Mouse (Mus musculus) G1E-ER4 (cell line): Measurements from ENCODE around the gene Kctd13. TPM values are rescaled to one million over a fixed set of nuclear protein-coding genes. Genes with fewer than 3 reads are reported as not detected.

Experiments
- GATA1 ChIP-seq: IDR thresholded peaks from one replicate; pipeline ENCODE4 v1.8.0; 2012; ENCODE audit warnings: low read length, inconsistent platforms
- polyA plus RNA-seq: library from polyadenylated mRNA; stranded (reverse); fragments of >175 nt; gene quantifications from 2 replicates; pipeline ENCODE4 v1.2.3, GENCODE M21; 2012

Kctd13 gene
- polyA plus RNA-seq, 1 experiment = 38.3 TPM

GRCm38 (mm10) chr7:126963548-126964286 lies 35.0 kb downstream of the Kctd13 start:
- no peak for TF ChIP-seq GATA1

- no peak for TF ChIP-seq GATA1
These were observed 36.9 kb downstream of the Kctd13 start for GRCm38 (mm10) chr7:126965568-126965967.

DNA sequence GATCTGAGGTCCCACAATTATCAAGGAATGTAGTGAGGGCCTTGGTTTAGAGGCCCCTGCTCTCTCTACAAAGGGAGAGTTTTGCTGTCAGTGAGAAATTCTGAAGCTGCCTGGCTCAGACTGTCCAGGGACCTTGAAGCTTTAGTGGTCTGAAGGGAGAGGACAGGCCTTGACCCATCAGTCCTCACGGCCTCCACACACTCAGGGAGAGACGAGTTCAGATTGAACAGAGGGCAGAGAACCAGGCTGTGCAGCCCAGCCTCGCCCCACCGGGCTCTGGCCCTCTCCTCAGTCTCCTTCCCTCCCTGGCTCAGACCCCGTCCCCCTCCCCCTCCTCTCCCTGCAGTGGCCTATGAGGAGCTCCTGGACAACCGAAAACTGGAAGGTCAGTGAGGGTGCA lies 38.7 kb downstream of the Kctd13 start:
- no peak for TF ChIP-seq GATA1

DNA sequence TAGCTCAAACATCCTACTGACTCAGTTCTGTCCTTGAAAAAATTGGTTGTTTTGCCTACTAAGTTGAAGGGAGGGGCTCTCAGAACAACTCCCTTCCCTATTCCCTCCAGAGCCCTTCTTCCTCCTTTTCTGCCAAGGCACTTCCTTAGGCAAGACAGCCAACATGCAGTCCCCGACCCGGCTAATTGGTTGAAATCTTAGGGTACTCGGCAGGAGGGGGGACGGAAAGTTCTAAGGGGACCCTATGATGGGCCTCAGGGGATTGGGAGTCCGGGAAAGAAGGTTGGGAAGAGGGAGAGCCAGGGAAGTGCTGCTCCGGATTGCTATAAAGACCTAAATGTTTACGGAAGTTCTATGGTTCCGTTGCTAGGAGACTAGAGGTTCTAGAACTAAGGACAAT lies 46.8 kb downstream of the Kctd13 start:
- no peak for TF ChIP-seq GATA1

DNA sequence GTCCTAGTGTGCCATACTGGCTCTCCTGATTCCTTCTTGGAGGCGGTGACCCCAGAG lies 47.0 kb downstream of the Kctd13 start, which contains the start of gene Cdipt:
Cdipt (plus strand) TSS at position 22 of the 57 bp plus-strand sequence.
- TF ChIP-seq GATA1 = no peak

GRCm38 (mm10) chr7:126975950-126976866 lies 47.5 kb downstream of the Kctd13 start, which contains the start of gene Cdiptos:
Cdiptos (minus strand) TSS chr7:126976098.
- no peak for TF ChIP-seq GATA1

GRCm38 (mm10) chr7:126976878-126977459 lies 48.3 kb downstream of the Kctd13 start:
- no peak for TF ChIP-seq GATA1

GRCm38 (mm10) chr7:126978841-126979240 lies 50.2 kb downstream of the Kctd13 start:
- TF ChIP-seq GATA1 = no peak

DNA sequence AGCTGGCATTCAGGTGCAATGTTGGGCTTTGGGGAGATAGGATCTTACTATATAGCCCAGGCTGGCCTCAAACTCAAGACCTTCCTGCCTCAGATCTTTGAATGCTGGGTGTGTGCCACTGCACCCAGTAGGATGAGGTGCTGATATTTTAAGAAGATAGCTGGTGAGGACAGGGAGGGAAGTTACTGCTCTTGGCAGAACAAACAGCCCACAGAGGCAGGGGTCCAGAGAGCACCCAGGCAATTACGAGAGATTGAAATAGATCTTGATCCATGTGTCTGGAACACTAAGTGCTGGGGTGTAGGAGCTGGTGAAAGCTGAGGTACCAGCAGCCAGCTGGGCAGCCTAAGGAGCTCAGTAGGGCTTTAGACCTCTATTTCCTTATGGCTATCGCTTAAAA lies 52.9 kb downstream of the Kctd13 start:
- TF ChIP-seq GATA1 = no peak

DNA sequence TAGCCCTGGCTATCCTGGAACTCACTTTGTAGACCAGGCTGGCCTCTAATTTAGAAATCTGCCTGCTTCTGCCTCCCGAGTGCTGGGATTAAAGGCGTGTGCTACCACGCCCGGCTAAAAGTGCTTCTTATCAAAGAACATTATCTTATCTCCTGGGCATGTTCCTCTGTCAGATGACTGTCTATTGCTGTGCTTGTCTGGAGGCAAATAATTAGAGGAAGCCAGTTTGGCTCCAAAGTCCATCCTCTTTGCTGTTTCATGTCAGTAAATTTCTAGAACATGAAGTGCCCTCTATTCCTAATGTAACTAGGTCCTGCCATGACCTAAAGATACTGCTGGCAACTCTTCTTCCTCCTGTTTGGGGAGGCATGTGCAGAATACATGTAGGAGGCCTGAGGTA lies 53.4 kb downstream of the Kctd13 start:
- TF ChIP-seq GATA1 = no peak

DNA sequence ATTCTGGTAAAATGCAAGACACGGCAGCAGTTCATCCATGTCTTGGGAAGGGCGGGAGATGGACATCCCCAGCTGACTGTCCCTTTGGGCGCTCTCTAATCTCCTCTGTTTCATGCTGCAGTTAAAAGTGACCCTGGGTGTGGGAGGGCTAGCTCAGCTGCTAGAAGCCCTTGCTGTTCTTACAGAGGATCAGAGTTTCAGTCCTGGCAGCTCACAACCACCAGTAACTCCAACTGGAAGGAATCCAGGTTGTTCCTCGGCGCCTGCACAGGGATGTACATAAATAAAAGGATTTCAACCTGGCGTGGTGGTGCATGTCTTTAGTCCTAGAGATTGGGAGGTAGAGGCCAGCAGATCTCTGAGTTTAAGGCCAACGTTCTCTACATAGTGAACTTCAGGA lies 54.4 kb downstream of the Kctd13 start:
- no peak for TF ChIP-seq GATA1

DNA sequence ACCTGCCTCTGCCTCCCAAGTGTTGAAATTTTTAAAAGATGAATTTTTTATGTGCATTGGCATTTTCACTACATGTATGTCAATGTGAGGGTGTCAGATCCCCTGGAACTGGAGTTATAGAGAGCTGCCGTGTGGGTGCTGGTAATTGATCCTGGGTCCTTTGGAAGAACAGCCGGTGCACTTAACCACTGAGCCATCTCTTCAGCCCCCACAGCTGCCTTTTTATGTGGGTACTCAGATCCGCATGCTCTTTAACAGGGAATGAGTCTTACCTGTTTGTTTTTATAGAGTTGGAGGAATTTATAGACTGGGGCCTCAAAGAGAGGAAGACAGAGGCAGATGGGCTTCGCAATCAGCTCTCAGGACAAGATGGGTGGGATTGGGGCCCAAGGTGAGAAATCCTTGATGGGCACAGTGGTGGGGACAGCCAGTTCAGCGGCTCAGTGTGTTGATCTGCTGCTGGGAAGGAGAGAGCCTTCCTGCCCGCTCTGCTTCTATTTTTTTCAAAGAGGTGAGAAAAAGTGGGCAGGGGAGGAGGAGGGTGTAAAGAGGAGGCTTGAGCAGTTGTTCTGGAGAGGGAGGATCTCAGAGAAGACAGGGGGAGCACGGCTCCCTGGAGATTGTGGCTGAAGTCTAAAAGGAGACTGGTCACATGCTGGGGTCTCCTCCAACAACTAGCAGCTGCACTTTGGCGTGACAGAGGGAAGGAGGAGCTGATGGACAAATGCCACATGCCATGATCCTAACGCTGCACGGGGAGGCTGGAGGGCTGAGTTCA lies 56.2 kb downstream of the Kctd13 start:
- no peak for TF ChIP-seq GATA1

DNA sequence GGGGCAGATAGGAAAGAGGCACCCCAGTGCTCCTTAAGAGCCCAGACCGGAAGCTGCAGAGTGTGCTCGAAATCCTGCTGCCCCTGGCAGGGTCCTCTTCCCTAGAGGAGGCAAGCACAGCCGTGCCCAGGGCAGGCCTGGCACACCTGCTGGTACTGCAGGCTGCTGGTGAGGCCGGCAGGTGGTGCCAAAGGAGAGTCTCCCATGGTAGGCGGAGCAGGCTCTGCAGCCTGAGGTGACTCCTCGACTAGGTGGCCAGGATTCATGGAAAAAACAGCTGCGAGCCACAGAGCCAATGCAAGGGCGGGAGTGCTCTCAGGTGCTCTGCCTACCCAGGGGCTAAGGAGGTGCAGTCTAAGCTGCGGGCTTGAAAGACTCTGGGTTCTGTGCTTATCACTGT lies 57.6 kb downstream of the Kctd13 start:
- no peak for TF ChIP-seq GATA1

- TF ChIP-seq GATA1 = no peak
These were observed 60.1 kb downstream of the Kctd13 start for GRCm38 (mm10) chr7:126988816-126989215.

Other genes starting within 250 kb of the Kctd13 start
- gene Bola2, start 233.5 kb upstream of the Kctd13 start, polyA plus RNA-seq = 143 and 256 TPM in 2 replicates
- 3.4 and 8.5 TPM in 2 replicates for gene Slx1b, start 233.1 kb upstream of the Kctd13 start, polyA plus RNA-seq
- 13.7 TPM in 2 replicates for gene Coro1a, start 221.1 kb upstream of the Kctd13 start, polyA plus RNA-seq
- gene Mapk3, start 169.3 kb upstream of the Kctd13 start, polyA plus RNA-seq = 35.7 and 44.2 TPM in 2 replicates
- 3.3 and 3.7 TPM in 2 replicates for gene Gdpd3, start 162.5 kb upstream of the Kctd13 start, polyA plus RNA-seq
- 29.3 and 38.2 TPM in 2 replicates for gene Ypel3, start 151.9 kb upstream of the Kctd13 start, polyA plus RNA-seq
- 0.23 and 0.55 TPM in 2 replicates for gene Tbx6, start 147.4 kb upstream of the Kctd13 start, polyA plus RNA-seq
- 185 and 249 TPM in 2 replicates for gene Ppp4c, start 136.4 kb upstream of the Kctd13 start, polyA plus RNA-seq
- gene Fam57b, start 131.2 kb upstream of the Kctd13 start, polyA plus RNA-seq = 0.35 and 0.56 TPM in 2 replicates
- gene 4930451I11Rik, start 97.2 kb upstream of the Kctd13 start, polyA plus RNA-seq = not detected in 2 replicates
- gene Doc2a, start 81.5 kb upstream of the Kctd13 start, polyA plus RNA-seq = not detected in 2 replicates
- 312 and 358 TPM in 2 replicates for gene Hirip3, start 66.9 kb upstream of the Kctd13 start, polyA plus RNA-seq
- gene Ino80e, start 66.5 kb upstream of the Kctd13 start, polyA plus RNA-seq = 1,199 and 1,504 TPM in 2 replicates
- gene Taok2, start 44.2 kb upstream of the Kctd13 start, polyA plus RNA-seq = 210 and 262 TPM in 2 replicates
- gene Tmem219, start 6.0 kb upstream of the Kctd13 start, polyA plus RNA-seq = 54.6 and 89.1 TPM in 2 replicates
- gene Asphd1, start 20.7 kb downstream of the Kctd13 start, polyA plus RNA-seq = not detected in 2 replicates
- 0.59 and 0.93 TPM in 2 replicates for gene Sez6l2, start 21.7 kb downstream of the Kctd13 start, polyA plus RNA-seq
- 94.7 and 114 TPM in 2 replicates for gene Cdipt, start 47.0 kb downstream of the Kctd13 start, polyA plus RNA-seq
- 0.04 and 0.16 TPM in 2 replicates for gene Cdiptos, start 47.2 kb downstream of the Kctd13 start, polyA plus RNA-seq
- gene Mvp, start 85.7 kb downstream of the Kctd13 start, polyA plus RNA-seq = 18.3 and 22.4 TPM in 2 replicates
- gene Pagr1b, start 87.6 kb downstream of the Kctd13 start, polyA plus RNA-seq = 4.9 and 12.5 TPM in 2 replicates
- 31.1 and 76.8 TPM in 2 replicates for gene Pagr1a, start 88.5 kb downstream of the Kctd13 start, polyA plus RNA-seq
- gene Gm42742, start 92.2 kb downstream of the Kctd13 start, polyA plus RNA-seq = 145 and 228 TPM in 2 replicates
- gene Prrt2, start 92.3 kb downstream of the Kctd13 start, polyA plus RNA-seq = 0.53 and 1.9 TPM in 2 replicates
- gene Maz, start 98.2 kb downstream of the Kctd13 start, polyA plus RNA-seq = 820 and 1,081 TPM in 2 replicates
- gene Kif22, start 113.6 kb downstream of the Kctd13 start, polyA plus RNA-seq = 45.3 and 56.9 TPM in 2 replicates
- not detected in 2 replicates for gene Zg16, start 158.4 kb downstream of the Kctd13 start, polyA plus RNA-seq
- 197 and 223 TPM in 2 replicates for gene AI467606, start 162.5 kb downstream of the Kctd13 start, polyA plus RNA-seq
- gene Qprt, start 193.3 kb downstream of the Kctd13 start, polyA plus RNA-seq = 0.98 and 2.0 TPM in 2 replicates
- 104 and 107 TPM in 2 replicates for gene Spn, start 208.9 kb downstream of the Kctd13 start, polyA plus RNA-seq